Mouse (Mus musculus): ENCODE data around the gene Olfr159.

Gene Olfr159

GRCm38 (mm10) chr4:43729794-43730550 is 40.8 kb downstream of the Olfr159 start, which contains the start of gene Spaar:
Gene Spaar, plus strand, starts transcription at chr4:43730034.
- in situ Hi-C loops (cut with MboI, MseI): no loop called here

GRCm38 (mm10) chr4:43729126-43729525 is 41.7 kb downstream of the Olfr159 start:
- in situ Hi-C loops (cut with MboI, MseI): no loop called here

GRCm38 (mm10) chr4:43728576-43728954 is 42.2 kb downstream of the Olfr159 start:
- in situ Hi-C loops (cut with MboI, MseI): no loop called here

- in situ Hi-C loops (cut with MboI, MseI): no loop called here
These were observed 42.9 kb downstream of the Olfr159 start for GRCm38 (mm10) chr4:43727718-43728575.

- in situ Hi-C loops (cut with MboI, MseI): no loop called here
These were observed 43.8 kb downstream of the Olfr159 start, which contains the start of gene Hrct1 for GRCm38 (mm10) chr4:43726995-43727394. Gene Hrct1, plus strand, starts transcription at chr4:43727188.

GRCm38 (mm10) chr4:43726228-43726993 is 44.4 kb downstream of the Olfr159 start:
- in situ Hi-C loops (cut with MboI, MseI): no loop called here

GRCm38 (mm10) chr4:43724764-43725163 is 46.0 kb downstream of the Olfr159 start:
- in situ Hi-C loops (cut with MboI, MseI): no loop called here

DNA sequence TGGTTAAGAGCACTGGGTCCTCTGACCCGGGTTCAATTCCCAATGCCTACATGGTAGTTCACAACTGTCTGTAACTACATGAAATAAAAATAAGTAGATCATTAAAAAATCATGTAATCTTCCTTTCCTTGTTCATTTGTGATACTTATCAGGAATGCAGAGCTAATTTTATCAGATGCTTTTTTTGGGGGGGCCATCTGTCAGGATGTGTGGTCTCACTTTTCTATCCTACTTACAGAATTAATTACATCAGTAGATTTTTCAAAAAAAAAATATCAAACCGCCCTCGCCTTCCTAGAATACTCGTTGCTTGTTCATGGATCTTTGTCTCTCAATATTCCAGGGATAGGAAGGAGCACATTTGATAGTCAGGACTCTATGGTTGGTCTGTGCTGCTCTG is 48.6 kb downstream of the Olfr159 start:
- in situ Hi-C loops (cut with MboI, MseI): no loop called here

- in situ Hi-C loops (cut with MboI, MseI): no loop called here
These were observed 50.1 kb downstream of the Olfr159 start for GRCm38 (mm10) chr4:43720491-43721228.

Measured in T-helper 1 cell (primary cell).